Mouse (Mus musculus) liver, embryonic 15.5 days (tissue): ENCODE data around the gene Cnnm2. TPM values are rescaled to one million over a fixed set of nuclear protein-coding genes. Genes with fewer than 3 reads are reported as not detected.

Experiments used
- ATAC-seq: fragments of 200-750 bp; cut with Nextera tagmentation; 2 replicates; pipeline ENCODE4 v1.8.0; 2017; ENCODE audit warnings: moderate number of reproducible peaks, mild to moderate bottlenecking, moderate library complexity; ENCODE audit not compliant: insufficient read depth
- H3K27ac ChIP-seq: fragments of 300-500 bp; sonication (generic); replicated peaks from 2 replicates; pipeline ENCODE4 v1.5.1; 2015; ENCODE audit warnings: mild to moderate bottlenecking, inconsistent platforms
- H3K27me3 ChIP-seq: fragments of 300-500 bp; sonication (generic); 2 replicates; pipeline ENCODE4 v1.6.1; 2015; ENCODE audit warnings: mild to moderate bottlenecking, inconsistent platforms
- H3K36me3 ChIP-seq: fragments of 300-500 bp; sonication (generic); replicated peaks from 2 replicates; pipeline ENCODE4 v1.6.1; 2015; ENCODE audit warnings: moderate library complexity, mild to moderate bottlenecking, inconsistent platforms
- H3K4me1 ChIP-seq: fragments of 300-500 bp; sonication (generic); replicated peaks from 2 replicates; pipeline ENCODE4 v1.6.1; 2015; ENCODE audit warnings: inconsistent platforms
- H3K4me2 ChIP-seq: fragments of 300-500 bp; sonication (generic); 2 replicates; pipeline ENCODE4 v1.6.1; 2015; ENCODE audit warnings: moderate library complexity, mild to moderate bottlenecking, inconsistent platforms
- H3K4me3 ChIP-seq: fragments of 300-500 bp; sonication (generic); replicated peaks from 2 replicates; pipeline ENCODE4 v1.5.1; 2015; ENCODE audit warnings: mild to moderate bottlenecking, inconsistent platforms
- H3K9ac ChIP-seq: fragments of 300-500 bp; sonication (generic); 2 replicates; pipeline ENCODE4 v1.6.1; 2015; ENCODE audit warnings: moderate library complexity, mild to moderate bottlenecking, inconsistent platforms
- H3K9me3 ChIP-seq: fragments of 300-500 bp; sonication (generic); replicated peaks from 2 replicates; pipeline ENCODE4 v1.6.1; 2016; ENCODE audit warnings: inconsistent platforms
- WGBS: fragments of 180-500 bp; shearing (Covaris S2); methylation state at CpG from one replicate; pipeline ENCODE4 v1.1.7; 2015; ENCODE audit warnings: mixed read lengths; ENCODE audit not compliant: insufficient replicate concordance; 5-methylcytosine and 5-hydroxymethylcytosine counted together
- polyA plus RNA-seq: library from polyadenylated mRNA; unstranded; fragments of >200 nt; fragmentation: Nextera tagmentation; extraction: Ambion mirVana; gene quantifications from 2 replicates; pipeline ENCODE4 v1.2.1, GENCODE M21; 2015

Cnnm2 gene
- polyA plus RNA-seq, 1 experiment from 2014 or later: 1.7 TPM

GRCm38 (mm10) chr19:46846459-46846858, 85.1 kb downstream of the Cnnm2 start:
- peak overlapping the region; percentile 91 for H3K27ac ChIP-seq
- ATAC-seq: peak; percentile 16; the same call in 1 of the 2 replicates
- no peaks in the 10 kb centered on the region for H3K9me3 ChIP-seq
- peaks cover 56% of the 10 kb centered on the region for H3K4me1 ChIP-seq
- H3K4me2 ChIP-seq: peak overlapping the region; percentile 40
- H3K27me3 ChIP-seq: no peaks in the 10 kb centered on the region
- H3K36me3 ChIP-seq: no peaks in the 10 kb centered on the region
- peak overlapping the region; percentile 45 for H3K9ac ChIP-seq
- WGBS: 20% methylated on average over 5 of the region's 5 CpGs
- no peak overlapping the region for H3K4me3 ChIP-seq

DNA sequence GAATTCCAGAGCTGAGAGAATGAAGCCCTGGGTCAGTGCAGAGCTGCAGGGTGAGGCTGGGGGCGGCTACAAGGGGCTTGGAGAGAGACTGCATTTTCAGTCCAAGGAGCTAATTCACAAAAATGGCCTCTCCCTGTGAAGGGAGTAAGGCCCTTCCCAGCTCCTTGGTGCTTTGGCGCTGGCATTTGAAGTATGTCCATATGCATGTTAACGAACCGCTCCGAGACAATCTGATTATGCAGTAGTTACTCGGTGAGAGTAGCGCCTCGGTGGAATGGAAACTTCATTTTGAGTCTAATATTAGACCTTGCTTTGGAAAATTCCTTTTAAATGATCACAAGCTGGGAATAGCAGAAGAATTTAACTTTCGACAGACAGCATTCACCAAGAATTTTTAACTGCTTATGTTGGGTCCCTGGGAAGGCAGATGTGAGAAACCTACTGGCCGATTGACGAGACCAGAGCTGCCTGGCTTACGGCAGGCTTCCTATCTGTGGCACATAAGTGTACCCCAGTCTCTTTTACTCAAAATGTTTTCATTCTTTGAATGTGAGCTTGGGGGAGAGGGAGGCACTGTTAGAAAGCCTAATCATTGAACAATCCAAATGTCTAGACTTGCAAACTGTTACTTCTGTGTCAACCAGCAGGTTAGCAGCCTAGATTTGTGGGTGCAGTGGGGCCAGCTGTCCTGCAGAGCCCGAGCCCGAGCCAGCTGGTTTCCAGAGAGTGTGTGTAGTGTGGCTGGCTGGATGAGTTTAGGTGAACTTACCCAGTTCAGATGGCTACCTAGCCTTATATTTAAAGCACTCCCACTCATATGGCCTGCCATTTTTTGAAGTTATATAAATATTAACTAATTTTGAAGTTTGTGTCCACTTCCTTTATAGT, 87.2 kb downstream of the Cnnm2 start:
- peak; percentile 69 for ATAC-seq
- H3K27ac ChIP-seq: peak overlapping the region; percentile 91
- H3K36me3 ChIP-seq: no peaks in the 10 kb centered on the region
- H3K27me3 ChIP-seq: no peaks in the 10 kb centered on the region
- 0 out of 2 replicates have a peak overlapping the region, but pooled peaks have one; percentile 12 for H3K4me3 ChIP-seq
- 60% methylated on average over 14 of the region's 14 CpGs for WGBS
- H3K4me1 ChIP-seq: peaks cover 58% of the 10 kb centered on the region
- H3K4me2 ChIP-seq: peak overlapping the region; percentile 61
- H3K9me3 ChIP-seq: no peaks in the 10 kb centered on the region
- peak overlapping the region; percentile 44; the same call in 1 of the 2 replicates for H3K9ac ChIP-seq

- Histone ChIP-seq H3K4me2 (peak overlapping the region; percentile 61), H3K27me3 (no peaks in the 10 kb centered on the region), H3K9ac (peak overlapping the region; percentile 28), H3K4me1 (peaks cover 66% of the 10 kb centered on the region), H3K36me3 (no peaks in the 10 kb centered on the region), H3K9me3 (no peaks in the 10 kb centered on the region), H3K27ac (peak overlapping the region; percentile 91), H3K4me3 (peak overlapping the region; percentile 4; the same call in 1 of the 2 replicates)
- ATAC-seq: peak; percentile 99
- WGBS: 23% methylated on average over 9 of the region's 9 CpGs
Measured at GRCm38 (mm10) chr19:46849443-46849997, 88.1 kb downstream of the Cnnm2 start.

DNA sequence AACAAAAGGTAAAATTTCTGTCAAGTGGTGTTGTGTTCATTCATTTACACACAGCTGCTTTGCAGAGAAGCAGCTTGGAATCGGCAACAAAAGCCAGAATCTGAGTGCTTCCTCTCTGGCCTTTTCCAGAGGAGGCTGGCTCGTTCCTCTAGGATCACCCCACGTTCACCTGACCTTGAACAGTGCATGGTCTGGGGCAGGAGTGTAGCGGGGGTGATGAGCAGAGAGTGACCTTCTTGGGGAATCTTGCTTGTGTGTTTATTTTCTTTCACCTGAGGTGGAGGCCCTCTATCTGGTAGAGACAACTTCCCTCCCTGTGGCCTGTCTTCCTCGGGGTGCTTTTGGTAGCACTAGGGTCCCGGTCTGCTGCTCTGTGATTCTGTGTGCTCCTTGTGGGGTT, 94.8 kb downstream of the Cnnm2 start:
- no peak overlapping the region; the same call in 1 of the 2 replicates for H3K27ac ChIP-seq
- no peaks in the 10 kb centered on the region for H3K9me3 ChIP-seq
- no peak overlapping the region for H3K4me2 ChIP-seq
- WGBS: 58% methylated on average over 6 of the region's 6 CpGs
- H3K36me3 ChIP-seq: no peaks in the 10 kb centered on the region
- peaks cover 46% of the 10 kb centered on the region for H3K4me1 ChIP-seq
- H3K9ac ChIP-seq: no peak overlapping the region
- no peak overlapping the region for H3K4me3 ChIP-seq
- ATAC-seq: no peak
- no peaks in the 10 kb centered on the region for H3K27me3 ChIP-seq

GRCm38 (mm10) chr19:46856780-46857179, 95.4 kb downstream of the Cnnm2 start:
- no peak overlapping the region for H3K4me3 ChIP-seq
- H3K27me3 ChIP-seq: no peaks in the 10 kb centered on the region
- no peak overlapping the region for H3K9ac ChIP-seq
- no peak for ATAC-seq
- peaks cover 51% of the 10 kb centered on the region for H3K4me1 ChIP-seq
- H3K36me3 ChIP-seq: no peaks in the 10 kb centered on the region
- no peaks in the 10 kb centered on the region for H3K9me3 ChIP-seq
- 0 out of 2 replicates have a peak overlapping the region, but pooled peaks have one; percentile 42 for H3K27ac ChIP-seq
- H3K4me2 ChIP-seq: no peak overlapping the region
- 30% methylated on average over 10 of the region's 10 CpGs for WGBS

- Histone ChIP-seq H3K4me3 (no peak overlapping the region), H3K9ac (no peak overlapping the region), H3K27me3 (no peaks in the 10 kb centered on the region), H3K36me3 (no peaks in the 10 kb centered on the region), H3K9me3 (no peaks in the 10 kb centered on the region), H3K4me2 (no peak overlapping the region), H3K4me1 (peaks cover 56% of the 10 kb centered on the region), H3K27ac (peak overlapping the region; percentile 42; the same call in 1 of the 2 replicates)
- 54% methylated on average over 9 of the region's 9 CpGs for WGBS
- ATAC-seq: peak; percentile 63
Measured at GRCm38 (mm10) chr19:46857277-46857989, 96.0 kb downstream of the Cnnm2 start.

DNA sequence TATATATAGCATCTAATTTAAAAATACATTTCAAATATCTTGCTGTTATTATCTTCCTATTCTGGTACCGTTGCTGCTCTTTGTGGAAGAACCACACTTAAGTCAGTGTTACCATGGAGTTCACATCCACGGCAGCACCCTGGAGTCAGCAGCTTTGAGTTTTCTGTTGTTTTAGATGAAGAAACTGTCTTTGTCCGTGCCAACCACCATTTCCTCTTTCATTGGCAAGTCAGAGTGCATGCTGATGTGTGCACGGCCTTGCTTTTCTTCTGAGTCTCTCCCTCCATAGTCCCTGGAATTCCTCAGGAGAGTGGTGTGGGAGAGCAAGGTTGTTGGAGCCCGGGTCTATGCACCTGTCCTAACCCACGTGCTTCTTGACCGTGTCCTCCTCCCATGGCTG, 96.8 kb downstream of the Cnnm2 start:
- Histone ChIP-seq H3K4me3 (no peak overlapping the region), H3K9ac (no peak overlapping the region), H3K4me1 (peaks cover 64% of the 10 kb centered on the region), H3K27ac (no peak overlapping the region), H3K9me3 (no peaks in the 10 kb centered on the region), H3K27me3 (no peaks in the 10 kb centered on the region), H3K36me3 (no peaks in the 10 kb centered on the region), H3K4me2 (no peak overlapping the region)
- no peak for ATAC-seq
- 69% methylated on average over 7 of the region's 7 CpGs for WGBS

DNA sequence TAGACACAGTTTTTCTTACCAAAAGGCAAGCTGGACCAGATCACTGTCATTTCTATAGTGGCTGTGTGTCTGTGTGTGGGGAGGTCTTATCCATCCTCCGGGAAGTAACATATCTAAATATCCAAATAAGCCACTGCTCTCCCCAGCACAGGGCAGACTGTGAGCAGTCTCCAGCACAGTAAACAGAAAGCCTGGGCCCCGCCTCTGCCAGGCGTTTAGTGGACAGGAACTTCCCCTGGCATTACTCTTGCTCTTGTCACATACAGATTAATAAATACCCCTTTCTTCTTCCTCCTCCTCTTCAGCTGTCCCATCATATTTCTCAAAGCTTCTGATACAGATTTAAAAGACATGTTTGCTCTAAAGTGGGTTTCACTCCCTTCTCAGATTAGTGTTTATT, 101.2 kb downstream of the Cnnm2 start:
- no peak overlapping the region for H3K9ac ChIP-seq
- no peak for ATAC-seq
- WGBS: 13% methylated on average over 3 of the region's 3 CpGs
- H3K4me2 ChIP-seq: no peak overlapping the region
- no peak overlapping the region for H3K4me3 ChIP-seq
- H3K27ac ChIP-seq: peak overlapping the region; percentile 65
- no peaks in the 10 kb centered on the region for H3K27me3 ChIP-seq
- H3K9me3 ChIP-seq: no peaks in the 10 kb centered on the region
- H3K36me3 ChIP-seq: no peaks in the 10 kb centered on the region
- H3K4me1 ChIP-seq: peaks cover 65% of the 10 kb centered on the region

DNA sequence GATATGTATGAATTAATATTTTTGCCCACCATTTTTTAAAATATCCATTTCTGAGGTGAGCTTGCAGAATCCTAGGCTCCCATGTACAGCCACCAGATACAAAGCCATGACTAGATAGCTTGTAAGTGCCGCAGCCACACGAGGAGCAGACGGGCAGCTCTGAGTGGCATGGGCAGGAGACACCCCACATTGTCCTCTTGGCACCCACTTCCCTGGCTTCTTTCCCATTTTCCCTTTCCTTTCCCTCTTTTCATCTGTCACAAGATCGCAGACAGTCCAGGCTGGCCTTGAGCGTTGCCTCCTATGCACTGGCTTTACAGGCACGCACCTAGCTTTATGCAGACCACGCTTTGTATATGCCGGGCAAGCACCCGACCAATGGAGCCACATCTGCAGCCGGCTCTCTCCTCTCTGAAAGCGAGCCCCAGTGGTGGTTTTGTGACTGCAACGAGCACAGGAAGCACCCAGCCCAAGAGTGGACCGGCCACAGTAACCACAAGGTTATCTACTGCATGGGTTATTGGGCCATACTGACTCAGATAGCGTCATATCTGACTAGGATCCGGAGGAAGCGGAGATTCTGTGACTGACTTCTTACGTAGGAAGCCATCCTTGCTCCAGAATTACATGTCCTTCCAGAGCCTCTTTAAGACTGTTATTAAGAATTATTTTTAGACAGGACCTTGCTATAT, 102.0 kb downstream of the Cnnm2 start:
- Histone ChIP-seq H3K36me3 (no peaks in the 10 kb centered on the region), H3K27me3 (no peaks in the 10 kb centered on the region), H3K9ac (no peak overlapping the region; the same call in 1 of the 2 replicates), H3K4me1 (peaks cover 58% of the 10 kb centered on the region), H3K9me3 (no peaks in the 10 kb centered on the region), H3K4me3 (no peak overlapping the region; the same call in 1 of the 2 replicates), H3K4me2 (peak overlapping the region; percentile 52), H3K27ac (peak overlapping the region; percentile 65)
- peak; percentile 25; the same call in 1 of the 2 replicates for ATAC-seq
- 19% methylated on average over 17 of the region's 17 CpGs for WGBS

DNA sequence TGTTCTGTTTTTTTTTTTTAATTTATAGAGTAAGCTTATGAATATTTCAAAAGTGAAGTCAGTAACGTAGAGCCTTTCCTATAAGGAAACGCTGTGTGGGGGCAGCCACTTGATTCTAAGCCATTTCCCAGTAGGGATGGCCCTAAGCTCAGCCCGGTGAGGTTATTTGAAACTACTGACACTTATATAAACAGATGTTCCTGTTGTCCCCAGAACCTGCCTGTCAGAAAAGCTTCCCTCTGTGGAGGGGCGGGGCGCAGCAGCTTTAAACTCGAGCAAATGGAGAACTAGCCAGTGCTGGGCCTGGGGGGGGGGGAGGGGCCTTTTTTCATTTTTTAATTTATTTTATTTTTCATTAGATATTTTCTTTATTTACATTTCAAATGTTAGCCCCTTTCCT, 102.7 kb downstream of the Cnnm2 start:
- WGBS: 12% methylated on average over 6 of the region's 6 CpGs
- Histone ChIP-seq H3K9me3 (no peaks in the 10 kb centered on the region), H3K36me3 (no peaks in the 10 kb centered on the region), H3K27me3 (no peaks in the 10 kb centered on the region), H3K4me2 (peak overlapping the region; percentile 52; the same call in 1 of the 2 replicates), H3K4me1 (peaks cover 59% of the 10 kb centered on the region), H3K27ac (peak overlapping the region; percentile 65), H3K4me3 (no peak overlapping the region; the same call in 1 of the 2 replicates), H3K9ac (no peak overlapping the region)
- ATAC-seq: no peak
